Mouse (Mus musculus) urinary bladder, adult 2 months (tissue): ENCODE results near the gene AA467197. TPM values are rescaled to one million over a fixed set of nuclear protein-coding genes. Genes with fewer than 3 reads are reported as not detected.

ENCODE experiments used
- polyA plus RNA-seq: library from polyadenylated mRNA; depleted of rRNA; stranded (reverse); fragments of >200 nt; gene quantifications from 2 replicates; pipeline ENCODE4 v1.2.3, GENCODE M21; 2012; rRNA removed

AA467197 gene
- polyA plus RNA-seq, 1 experiment, result 1.4 TPM

Other genes with a start within 250 kb of the AA467197 start
- 3.3 and 4.0 TPM in 2 replicates for gene Slc28a2, start 210.5 kb upstream of the AA467197 start, polyA plus RNA-seq
- 0.01 TPM in 1 of 2 replicates, not detected in the other for gene Gm14085, start 152.0 kb upstream of the AA467197 start, polyA plus RNA-seq
- 17.8 and 17.9 TPM in 2 replicates for gene Gatm, start 25.7 kb upstream of the AA467197 start, polyA plus RNA-seq
- 10.8 and 12.1 TPM in 2 replicates for gene Slc30a4, start 65.7 kb downstream of the AA467197 start, polyA plus RNA-seq
- 36.0 and 38.2 TPM in 2 replicates for gene Bloc1s6, start 101.5 kb downstream of the AA467197 start, polyA plus RNA-seq
- 87.2 and 91.2 TPM in 2 replicates for gene Sqor, start 128.3 kb downstream of the AA467197 start, polyA plus RNA-seq